15 mouse cellular contexts compared by ENCODE assay signal in the genomic region with DNA sequence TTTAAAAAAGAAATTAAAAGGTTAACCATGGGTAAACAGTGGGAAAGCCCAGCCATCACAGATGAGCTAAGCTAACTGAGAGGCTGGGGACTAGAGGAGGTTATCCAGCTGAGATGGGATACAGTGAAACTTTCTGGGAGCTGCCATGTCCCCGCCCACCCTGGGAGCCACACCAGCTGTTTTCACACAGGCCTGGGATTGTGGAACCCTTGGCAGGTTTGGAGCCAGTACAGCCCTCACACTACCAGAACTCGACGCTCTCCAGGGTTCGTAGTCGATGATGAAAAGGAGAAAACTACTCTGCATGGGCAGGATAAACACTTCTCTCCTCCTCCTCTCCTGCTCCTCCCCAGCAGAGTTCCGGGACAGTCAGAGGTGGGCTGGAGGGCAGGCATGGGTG. TPM values are rescaled to one million over a fixed set of nuclear protein-coding genes. Genes with fewer than 3 reads are reported as not detected.
DNase-seq lines count a peak whose midpoint lies in the region; ATAC-seq and TF ChIP-seq lines count a peak whose summit lies in the region.
"Had no signal": no experiment of that assay in that cellular context is flagged by ENCODE, and none has a peak within 500 bp of the region (broad histone marks: within the 10 kb centered on the region; RNA-seq: fewer than 3 reads in every experiment).

No protein-coding gene starts in this region.

- no peak for TF ChIP-seq CTCF in kidney, postnatal 0 days (IDR thresholded peaks at IDR 0.05; ENCODE audit: low read depth)

- no peaks in the 10 kb centered on the region for H3K36me3 ChIP-seq in kidney, postnatal 0 days (ENCODE audit: insufficient read depth, low read length)
- H3K36me3 ChIP-seq in heart, embryonic 16.5 days (ENCODE audit: control insufficient read depth, insufficient read depth) = no peaks in the 10 kb centered on the region
- H3K36me3 ChIP-seq in hindbrain, embryonic 14.5 days (replicated peaks; ENCODE audit: control insufficient read depth, insufficient read depth) = no peaks in the 10 kb centered on the region
- H3K36me3 ChIP-seq: embryonic facial prominence, embryonic 12.5 days; hindbrain, embryonic 10.5 days had no signal

- ATAC-seq in kidney, postnatal 0 days (replicated peaks; ENCODE audit: low FRiP score, low read depth) = no peak
- ATAC-seq in heart, embryonic 16.5 days (replicated peaks; ENCODE audit: extremely low read depth, insufficient read depth, low FRiP score) = 0 out of 2 replicates have a peak, but pooled peaks have one; percentile 37
- ATAC-seq in hindbrain, embryonic 14.5 days (ENCODE audit: low FRiP score) = no peak
- ATAC-seq: Patski had no signal

- no peak overlapping the region for H3K4me2 ChIP-seq in kidney, postnatal 0 days (ENCODE audit: low read length)
- no peak overlapping the region for H3K4me2 ChIP-seq in heart, embryonic 16.5 days (ENCODE audit: low read depth, low read length)
- H3K4me2 ChIP-seq in hindbrain, embryonic 14.5 days (replicated peaks) = no peak overlapping the region
- H3K4me2 ChIP-seq: embryonic facial prominence, embryonic 12.5 days; midbrain, embryonic 11.5 days had no signal

- no peaks in the 10 kb centered on the region for H3K27me3 ChIP-seq in kidney, postnatal 0 days (ENCODE audit: insufficient read depth, low read length)
- H3K27me3 ChIP-seq in heart, embryonic 16.5 days (ENCODE audit: control insufficient read depth, insufficient read depth, low read length) = no peaks in the 10 kb centered on the region
- no peaks in the 10 kb centered on the region; the same call in 1 of the 2 replicates for H3K27me3 ChIP-seq in hindbrain, embryonic 14.5 days (ENCODE audit: control insufficient read depth, insufficient read depth, low read length)
- H3K27me3 ChIP-seq: embryonic facial prominence, embryonic 12.5 days; Patski had no signal

- no peak overlapping the region for H3K4me3 ChIP-seq in kidney, postnatal 0 days (replicated peaks; ENCODE audit: low read depth, low read length)
- H3K4me3 ChIP-seq in heart, embryonic 16.5 days (ENCODE audit: low read length) = no peak overlapping the region
- no peak overlapping the region for H3K4me3 ChIP-seq in hindbrain, embryonic 14.5 days (replicated peaks; ENCODE audit: low read length)
- H3K4me3 ChIP-seq: embryonic facial prominence, embryonic 12.5 days; hindbrain, embryonic 10.5 days had no signal

- H3K9me3 ChIP-seq in kidney, postnatal 0 days (replicated peaks; ENCODE audit: low read length) = no peaks in the 10 kb centered on the region
- no peaks in the 10 kb centered on the region; the same call in 1 of the 2 replicates for H3K9me3 ChIP-seq in heart, embryonic 16.5 days (replicated peaks; ENCODE audit: control insufficient read depth, low read length)
- H3K9me3 ChIP-seq in hindbrain, embryonic 14.5 days (ENCODE audit: control insufficient read depth, low read length) = no peaks in the 10 kb centered on the region
- H3K9me3 ChIP-seq: embryonic facial prominence, embryonic 12.5 days; hindbrain, embryonic 10.5 days had no signal

- no peak overlapping the region for H3K9ac ChIP-seq in kidney, postnatal 0 days (ENCODE audit: low read depth, low read length)
- H3K9ac ChIP-seq in heart, embryonic 16.5 days (ENCODE audit: low read length) = no peak overlapping the region
- H3K9ac ChIP-seq in hindbrain, embryonic 14.5 days = no peak overlapping the region
- H3K9ac ChIP-seq: embryonic facial prominence, embryonic 12.5 days; liver, embryonic 14.5 days had no signal

- no peak overlapping the region for H3K27ac ChIP-seq in kidney, postnatal 0 days
- H3K27ac ChIP-seq in heart, embryonic 16.5 days (ENCODE audit: low read length) = no peak overlapping the region
- no peak overlapping the region for H3K27ac ChIP-seq in hindbrain, embryonic 14.5 days
- H3K27ac ChIP-seq: embryonic facial prominence, embryonic 12.5 days; liver, embryonic 14.5 days had no signal

- WGBS in kidney, postnatal 0 days = 40% methylated on average over 6 of the region's 6 CpGs
- 44% methylated on average over 6 of the region's 6 CpGs for WGBS in heart, embryonic 16.5 days
- 79% methylated on average over 6 of the region's 6 CpGs for WGBS in hindbrain, embryonic 14.5 days

- peak; percentile 80 for DNase-seq in kidney, postnatal 0 days (ENCODE audit: low spot score)
- no peak for DNase-seq in kidney, adult 9 months
- DNase-seq in gastrocnemius, adult 18-20 months (ENCODE audit: low spot score) = peak; percentile 42
- peak; percentile 47 for DNase-seq in lung, postnatal 14 days
- no peak for DNase-seq in hindbrain, embryonic 14.5 days (ENCODE audit: low spot score)
- DNase-seq in right cerebral cortex, adult 2 months (ENCODE audit: low spot score in 2 of 2) = no peak
- DNase-seq in Muller cell, postnatal 12 days (ENCODE audit: inconsistent ontology term) = no peak
- DNase-seq: adrenal gland, adult 2 months; cerebellum, postnatal 10 days had no signal

- no peaks in the 10 kb centered on the region for H3K4me1 ChIP-seq in kidney, postnatal 0 days (replicated peaks; ENCODE audit: insufficient read depth, low read length)
- peaks cover 10% of the 10 kb centered on the region for H3K4me1 ChIP-seq in heart, embryonic 16.5 days (ENCODE audit: control insufficient read depth, insufficient read depth, low read length)
- H3K4me1 ChIP-seq in hindbrain, embryonic 14.5 days (replicated peaks; ENCODE audit: control insufficient read depth, insufficient read depth, low read length) = peaks cover 6% of the 10 kb centered on the region; the same call in 1 of the 2 replicates

RNA-seq across cellular contexts. Expression of gene Ncor2, which starts 56.9 kb away (rescaled TPM):
- 14.6 and 15.5 TPM in 2 replicates for polyA plus RNA-seq in kidney, postnatal 0 days (2015; fragmentation: Nextera tagmentation; extraction: Ambion mirVana)
- total RNA-seq in gastrocnemius, adult 18-20 months (2021) = 100 to 1,000 TPM; 118 to 134 TPM
- 17.6 and 19.1 TPM in 2 replicates for polyA plus RNA-seq in heart, embryonic 16.5 days (2015; fragmentation: Nextera tagmentation; extraction: Ambion mirVana)
- polyA plus RNA-seq in hindbrain, embryonic 14.5 days (2014; fragmentation: Nextera tagmentation; extraction: Ambion mirVana) = 26.0 and 27.4 TPM in 2 replicates

Comparison
In these comparisons a context has a peak if more than half of its experiments do, and no peak if none do; other contexts are left out.
1. DNase-seq: peak in kidney, postnatal 0 days (single experiment), gastrocnemius, adult 18-20 months (single experiment) and lung, postnatal 14 days (single experiment); none in kidney, adult 9 months (single experiment), hindbrain, embryonic 14.5 days (single experiment), right cerebral cortex, adult 2 months (0 of 2) and Muller cell, postnatal 12 days (single experiment).